Mouse (Mus musculus) heart, embryonic 10.5 days (tissue): ENCODE data around the gene Gpr62. TPM values are rescaled to one million over a fixed set of nuclear protein-coding genes. Genes with fewer than 3 reads are reported as not detected.

Source experiments
- DNase-seq: peaks from one replicate; pipeline ENCODE4 v3.0.0-alpha.2; 2017; ENCODE audit warnings: low spot score
- H3K27ac ChIP-seq: fragments of 300-500 bp; sonication (generic); 2 replicates; pipeline ENCODE4 v1.5.1; 2016; ENCODE audit warnings: mild to moderate bottlenecking
- H3K27me3 ChIP-seq: fragments of 300-500 bp; sonication (generic); 2 replicates; pipeline ENCODE4 v1.6.1; 2016; ENCODE audit warnings: mild to moderate bottlenecking; ENCODE audit not compliant: poor library complexity, insufficient read depth, severe bottlenecking
- H3K36me3 ChIP-seq: fragments of 300-500 bp; sonication (generic); 2 replicates; pipeline ENCODE4 v1.6.1; 2016; ENCODE audit warnings: mild to moderate bottlenecking, moderate library complexity
- H3K4me1 ChIP-seq: fragments of 300-500 bp; sonication (generic); 2 replicates; pipeline ENCODE4 v1.6.1; 2016; ENCODE audit warnings: mild to moderate bottlenecking
- H3K4me3 ChIP-seq: fragments of 300-500 bp; sonication (generic); 2 replicates; pipeline ENCODE4 v1.5.1; 2016; ENCODE audit warnings: mild to moderate bottlenecking, moderate library complexity
- H3K9me3 ChIP-seq: fragments of 300-500 bp; sonication (generic); 2 replicates; pipeline ENCODE4 v1.6.1; 2016; ENCODE audit warnings: mild to moderate bottlenecking, moderate library complexity
- WGBS: fragments of 180-500 bp; shearing (Covaris S2); methylation state at CpG from one replicate; pipeline ENCODE4 v1.1.7; 2016; 5-methylcytosine and 5-hydroxymethylcytosine counted together
- polyA plus RNA-seq: library from polyadenylated mRNA; unstranded; fragments of >200 nt; fragmentation: Nextera tagmentation; extraction: Ambion mirVana; gene quantifications from 2 replicates; pipeline ENCODE4 v1.2.1, GENCODE M21; 2016

The Gpr62 gene
- polyA plus RNA-seq, 1 experiment from 2014 or later = 0.35 TPM

GRCm38 (mm10) chr9:106460401-106461025, 5.2 kb downstream of the Gpr62 start:
- Histone ChIP-seq H3K4me1 (peaks cover 79% of the 10 kb centered on the region), H3K4me3 (no peak overlapping the region), H3K27ac (no peak overlapping the region), H3K36me3 (peaks cover 73% of the 10 kb centered on the region), H3K27me3 (peaks cover 26% of the 10 kb centered on the region), H3K9me3 (no peaks in the 10 kb centered on the region)
- 85% methylated on average over 18 of the region's 18 CpGs for WGBS
- no peak for DNase-seq

- Histone ChIP-seq H3K9me3 (no peaks in the 10 kb centered on the region), H3K36me3 (peaks cover 73% of the 10 kb centered on the region), H3K27me3 (peaks cover 21% of the 10 kb centered on the region), H3K4me1 (peaks cover 79% of the 10 kb centered on the region), H3K27ac (no peak overlapping the region), H3K4me3 (no peak overlapping the region; the same call in 1 of the 2 replicates)
- 69% methylated on average over 15 of the region's 15 CpGs for WGBS
- DNase-seq = no peak
Observed at GRCm38 (mm10) chr9:106459946-106460345, 5.8 kb downstream of the Gpr62 start.

- H3K27ac ChIP-seq = peak overlapping the region; percentile 42; the same call in 1 of the 2 replicates
- no peak overlapping the region for H3K4me3 ChIP-seq
- 66% methylated on average over 5 of the region's 5 CpGs for WGBS
- peaks cover 1% of the 10 kb centered on the region; the same call in 1 of the 2 replicates for H3K27me3 ChIP-seq
- H3K36me3 ChIP-seq = peaks cover 57% of the 10 kb centered on the region
- H3K4me1 ChIP-seq = peaks cover 83% of the 10 kb centered on the region
- DNase-seq = no peak
- H3K9me3 ChIP-seq = no peaks in the 10 kb centered on the region
Observed at GRCm38 (mm10) chr9:106457920-106458319, 7.8 kb downstream of the Gpr62 start.

- H3K9me3 ChIP-seq = no peaks in the 10 kb centered on the region
- peak overlapping the region; percentile 94 for H3K27ac ChIP-seq
- H3K27me3 ChIP-seq = no peaks in the 10 kb centered on the region
- peaks cover 50% of the 10 kb centered on the region for H3K36me3 ChIP-seq
- no peak for DNase-seq
- WGBS = 60% methylated on average over 9 of the region's 9 CpGs
- H3K4me3 ChIP-seq = peak overlapping the region; percentile 87
- H3K4me1 ChIP-seq = peaks cover 90% of the 10 kb centered on the region
Observed at GRCm38 (mm10) chr9:106457163-106457559, 8.6 kb downstream of the Gpr62 start.

- peak overlapping the region; percentile 87 for H3K4me3 ChIP-seq
- peak overlapping the region; percentile 94 for H3K27ac ChIP-seq
- peaks cover 44% of the 10 kb centered on the region for H3K36me3 ChIP-seq
- H3K4me1 ChIP-seq = peaks cover 96% of the 10 kb centered on the region
- no peaks in the 10 kb centered on the region for H3K27me3 ChIP-seq
- WGBS = 42% methylated on average over 15 of the region's 15 CpGs
- no peaks in the 10 kb centered on the region for H3K9me3 ChIP-seq
- DNase-seq = no peak
Observed at GRCm38 (mm10) chr9:106456325-106457162, 9.2 kb downstream of the Gpr62 start.

DNA sequence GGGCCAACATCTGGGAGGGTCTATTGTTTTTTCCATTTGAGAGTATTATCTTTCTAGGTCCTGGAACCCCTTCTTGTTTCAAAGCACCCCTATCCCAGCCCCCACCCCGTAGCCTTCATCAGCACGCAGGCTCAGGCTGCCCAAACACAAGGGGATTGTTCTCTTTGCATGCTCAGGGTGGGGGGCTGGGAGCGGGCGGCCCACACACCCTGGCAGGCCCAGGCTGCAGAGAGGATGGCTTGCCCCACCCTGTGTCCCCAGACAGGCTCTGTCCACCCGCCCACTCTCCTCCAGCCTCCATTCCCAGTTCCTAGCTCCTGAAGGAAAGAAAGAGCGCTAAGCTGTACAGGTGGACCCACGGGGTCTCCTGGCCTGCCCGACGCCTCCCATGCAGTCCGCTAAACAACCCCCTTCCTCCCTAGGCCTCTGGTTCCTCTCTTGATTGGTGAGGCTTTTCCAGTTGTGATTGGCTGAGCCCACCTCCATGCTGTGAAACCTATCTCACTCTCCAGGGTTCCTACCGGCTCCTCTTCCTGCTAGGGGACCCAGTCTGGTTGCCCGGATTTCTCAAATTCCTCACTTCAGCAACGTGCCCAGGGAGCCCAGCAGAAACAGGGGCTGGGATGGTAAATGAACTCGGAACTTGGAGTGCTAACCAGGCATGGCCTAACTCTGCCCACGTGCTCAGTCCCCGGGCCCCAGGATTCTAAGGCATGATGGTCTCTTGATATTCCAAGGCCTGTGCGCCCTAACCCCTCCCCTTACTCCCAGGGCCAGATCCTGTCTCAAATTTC, 10.7 kb downstream of the Gpr62 start:
- peak overlapping the region; percentile 94 for H3K27ac ChIP-seq
- WGBS = under 1% methylated on average over 17 of the region's 17 CpGs
- peak overlapping the region; percentile 87 for H3K4me3 ChIP-seq
- peak; percentile 85 for DNase-seq
- peaks cover 100% of the 10 kb centered on the region for H3K4me1 ChIP-seq
- peaks cover under 1% of the 10 kb centered on the region; the same call in 1 of the 2 replicates for H3K27me3 ChIP-seq
- peaks cover 30% of the 10 kb centered on the region; the same call in 1 of the 2 replicates for H3K36me3 ChIP-seq
- no peaks in the 10 kb centered on the region for H3K9me3 ChIP-seq

DNA sequence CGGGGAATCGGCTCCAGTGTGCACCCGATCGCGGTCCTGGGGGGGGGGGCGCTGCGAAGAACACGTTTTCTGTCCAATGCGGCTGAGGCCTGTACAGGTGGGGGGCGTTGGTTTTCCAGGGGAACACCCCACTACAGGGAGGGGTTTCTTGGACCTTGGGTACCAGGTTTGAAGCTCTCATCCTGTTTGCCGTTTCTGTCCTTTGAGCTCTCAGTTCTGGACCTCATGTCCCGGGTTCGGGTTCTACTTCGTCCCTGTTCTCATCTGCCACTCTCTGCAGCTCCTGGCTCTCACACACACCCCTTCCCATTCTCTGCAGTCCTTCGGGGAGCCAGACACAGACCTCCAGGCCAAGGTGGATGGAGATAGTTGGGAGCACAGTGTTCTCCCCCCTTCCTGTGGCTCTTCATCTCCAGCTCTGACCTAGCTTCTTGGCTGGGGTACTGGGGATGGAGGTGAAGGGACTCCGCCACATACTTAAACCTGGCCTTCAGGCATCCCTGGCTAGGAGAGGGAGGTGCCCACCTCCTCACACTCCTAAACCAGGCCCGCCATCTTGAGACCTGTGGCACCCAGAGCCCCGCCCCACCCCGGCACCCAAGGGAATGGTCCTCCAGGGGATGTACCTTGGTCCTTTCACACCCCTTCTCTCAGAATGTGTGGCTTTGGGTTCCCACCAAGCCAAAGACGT, 11.5 kb downstream of the Gpr62 start:
- Histone ChIP-seq H3K9me3 (no peaks in the 10 kb centered on the region), H3K27me3 (peaks cover 4% of the 10 kb centered on the region; the same call in 1 of the 2 replicates), H3K36me3 (0 out of 2 replicates have a peak, but pooled peaks cover 23% of the 10 kb centered on the region), H3K27ac (peak overlapping the region; percentile 94), H3K4me3 (peak overlapping the region; percentile 87), H3K4me1 (peaks cover 98% of the 10 kb centered on the region)
- WGBS = 2% methylated on average over 20 of the region's 20 CpGs
- peak; percentile 86 for DNase-seq

- H3K36me3 ChIP-seq = 0 out of 2 replicates have a peak, but pooled peaks cover 16% of the 10 kb centered on the region
- DNase-seq = peak; percentile 91
- no peaks in the 10 kb centered on the region for H3K9me3 ChIP-seq
- H3K4me3 ChIP-seq = peak within 1 kb of the TSS; percentile 87
- H3K27me3 ChIP-seq = peaks cover 4% of the 10 kb centered on the region; the same call in 1 of the 2 replicates
- peak within 1 kb of the TSS; percentile 94 for H3K27ac ChIP-seq
- WGBS = 1% methylated on average over 59 of the region's 74 CpGs
- peaks cover 98% of the 10 kb centered on the region for H3K4me1 ChIP-seq
Observed at GRCm38 (mm10) chr9:106453271-106454070, 12.3 kb downstream of the Gpr62 start, which contains the start of gene Pcbp4. Pcbp4 (plus strand) TSS chr9:106453291.

DNA sequence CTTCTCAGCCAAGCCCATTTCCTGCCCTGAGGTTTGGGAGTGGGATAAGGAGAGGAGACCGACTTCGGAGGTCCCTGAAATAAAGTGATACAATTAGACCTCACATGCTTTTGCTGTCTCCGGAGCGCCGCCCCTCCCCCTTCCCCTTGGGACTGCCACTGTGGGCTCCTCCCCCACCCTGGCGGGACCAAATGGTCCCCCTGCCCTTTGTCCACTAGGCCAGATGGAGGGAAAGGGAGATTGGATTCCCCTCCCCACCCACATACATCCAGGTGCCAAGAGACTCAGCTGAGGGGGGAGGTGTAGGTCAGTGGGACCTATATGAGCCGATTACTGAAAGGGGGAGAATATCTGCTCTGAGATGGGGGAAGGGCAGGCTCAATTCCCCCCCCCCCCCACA, 12.9 kb downstream of the Gpr62 start:
- Histone ChIP-seq H3K9me3 (no peaks in the 10 kb centered on the region), H3K4me1 (peaks cover 98% of the 10 kb centered on the region), H3K36me3 (0 out of 2 replicates have a peak, but pooled peaks cover 10% of the 10 kb centered on the region), H3K27me3 (peaks cover 4% of the 10 kb centered on the region; the same call in 1 of the 2 replicates), H3K27ac (peak overlapping the region; percentile 94), H3K4me3 (peak overlapping the region; percentile 87)
- WGBS = 4% methylated on average over 7 of the region's 7 CpGs
- no peak for DNase-seq

- WGBS = 30% methylated on average over 6 of the region's 6 CpGs
- Histone ChIP-seq H3K27ac (peak overlapping the region; percentile 94), H3K9me3 (no peaks in the 10 kb centered on the region), H3K4me3 (peak overlapping the region; percentile 87), H3K4me1 (peaks cover 98% of the 10 kb centered on the region), H3K36me3 (0 out of 2 replicates have a peak, but pooled peaks cover 10% of the 10 kb centered on the region), H3K27me3 (peaks cover 4% of the 10 kb centered on the region; the same call in 1 of the 2 replicates)
- no peak for DNase-seq
Observed at GRCm38 (mm10) chr9:106452351-106452750, 13.4 kb downstream of the Gpr62 start.

DNA sequence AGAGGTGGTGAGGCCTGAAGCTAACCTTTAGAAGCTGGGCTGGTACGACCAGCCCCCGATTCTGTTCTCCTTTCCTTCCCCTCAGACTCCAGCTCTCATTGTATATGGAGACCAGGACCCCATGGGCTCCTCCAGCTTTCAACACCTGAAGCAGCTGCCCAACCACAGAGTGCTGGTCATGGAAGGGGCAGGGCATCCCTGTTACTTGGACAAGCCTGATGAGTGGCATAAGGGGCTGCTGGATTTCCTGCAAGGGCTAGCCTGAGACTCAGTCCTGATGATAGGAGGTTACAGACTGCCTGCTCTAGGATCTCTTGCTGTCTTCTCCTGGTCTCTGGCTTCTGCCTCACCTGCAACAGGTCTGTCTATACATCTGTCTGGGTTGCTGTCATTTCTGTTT, 13.8 kb downstream of the Gpr62 start:
- peaks cover 98% of the 10 kb centered on the region for H3K4me1 ChIP-seq
- peaks cover 4% of the 10 kb centered on the region; the same call in 1 of the 2 replicates for H3K27me3 ChIP-seq
- H3K36me3 ChIP-seq = 0 out of 2 replicates have a peak, but pooled peaks cover 7% of the 10 kb centered on the region
- H3K4me3 ChIP-seq = no peak overlapping the region
- 48% methylated on average over 2 of the region's 2 CpGs for WGBS
- no peak for DNase-seq
- no peaks in the 10 kb centered on the region for H3K9me3 ChIP-seq
- peak overlapping the region; percentile 39 for H3K27ac ChIP-seq
